Mouse (Mus musculus) hindbrain, embryonic 12.5 days (tissue): ENCODE measurements at regions not wholly inside any gene's neighbourhood (a gene's known extent, or its start where the extent isn't known, plus 50 kb on each side); places are given as distances from the start of the nearest gene placed in this dataset.

Source experiments
- ATAC-seq: fragments of 200-750 bp; cut with Nextera tagmentation; 2 replicates; pipeline ENCODE4 v1.8.0; 2017; ENCODE audit warnings: moderate TSS enrichment; ENCODE audit not compliant: low FRiP score
- H3K27ac ChIP-seq: fragments of 300-500 bp; sonication (generic); 2 replicates; pipeline ENCODE4 v1.5.1; 2016; ENCODE audit warnings: mild to moderate bottlenecking
- H3K27me3 ChIP-seq: fragments of 300-500 bp; sonication (generic); 2 replicates; pipeline ENCODE4 v1.6.1; 2016; ENCODE audit warnings: mild to moderate bottlenecking
- H3K36me3 ChIP-seq: fragments of 300-500 bp; sonication (generic); 2 replicates; pipeline ENCODE4 v1.6.1; 2016; ENCODE audit warnings: mild to moderate bottlenecking
- H3K4me1 ChIP-seq: fragments of 300-500 bp; sonication (generic); 2 replicates; pipeline ENCODE4 v1.6.1; 2016
- H3K4me2 ChIP-seq: fragments of 300-500 bp; sonication (generic); replicated peaks from 2 replicates; pipeline ENCODE4 v1.6.1; 2016; ENCODE audit warnings: mild to moderate bottlenecking
- H3K4me3 ChIP-seq: fragments of 300-500 bp; sonication (generic); 2 replicates; pipeline ENCODE4 v1.5.1; 2016; ENCODE audit warnings: mild to moderate bottlenecking
- H3K9ac ChIP-seq: fragments of 300-500 bp; sonication (generic); 2 replicates; pipeline ENCODE4 v1.6.1; 2016; ENCODE audit warnings: mild to moderate bottlenecking, moderate library complexity
- H3K9me3 ChIP-seq: fragments of 300-500 bp; sonication (generic); replicated peaks from 2 replicates; pipeline ENCODE4 v1.6.1; 2016; ENCODE audit warnings: mild to moderate bottlenecking
- WGBS: fragments of 180-500 bp; shearing (Covaris S2); methylation state at CpG from one replicate; pipeline ENCODE4 v1.1.7; 2016; 5-methylcytosine and 5-hydroxymethylcytosine counted together

GRCm38 (mm10) chr17:62384053-62384452 is 497.1 kb downstream of the Efna5 start:
- Histone ChIP-seq H3K4me2 (no peak overlapping the region), H3K27me3 (no peaks in the 10 kb centered on the region)
- 84% methylated on average over 16 of the region's 16 CpGs for WGBS

GRCm38 (mm10) chr17:62378868-62379417 is 502.2 kb downstream of the Efna5 start:
- no peak overlapping the region for H3K9ac ChIP-seq
- no peaks in the 10 kb centered on the region for H3K4me1 ChIP-seq
- no peak overlapping the region for H3K4me2 ChIP-seq
- WGBS, result 88% methylated on average over 8 of the region's 8 CpGs
- H3K27ac ChIP-seq, result no peak overlapping the region
- no peaks in the 10 kb centered on the region for H3K36me3 ChIP-seq
- no peaks in the 10 kb centered on the region for H3K27me3 ChIP-seq
- ATAC-seq, result no peak
- H3K9me3 ChIP-seq, result no peaks in the 10 kb centered on the region
- H3K4me3 ChIP-seq, result no peak overlapping the region

More at GRCm38 (mm10) chr17:62384053-62384452, 497.1 kb downstream of the Efna5 start:
- no peaks in the 10 kb centered on the region for H3K4me1 ChIP-seq
- no peak overlapping the region for H3K27ac ChIP-seq
- H3K9me3 ChIP-seq, result no peaks in the 10 kb centered on the region
- H3K36me3 ChIP-seq, result no peaks in the 10 kb centered on the region
- no peak overlapping the region for H3K9ac ChIP-seq
- ATAC-seq, result no peak
- no peak overlapping the region for H3K4me3 ChIP-seq

GRCm38 (mm10) chr17:62369100-62369499 is 512.0 kb downstream of the Efna5 start:
- no peak overlapping the region for H3K9ac ChIP-seq
- no peaks in the 10 kb centered on the region for H3K27me3 ChIP-seq
- no peak overlapping the region for H3K27ac ChIP-seq
- no peaks in the 10 kb centered on the region for H3K4me1 ChIP-seq
- H3K36me3 ChIP-seq, result no peaks in the 10 kb centered on the region
- 89% methylated on average over 3 of the region's 3 CpGs for WGBS
- H3K4me2 ChIP-seq, result no peak overlapping the region
- ATAC-seq, result no peak
- H3K4me3 ChIP-seq, result no peak overlapping the region
- no peaks in the 10 kb centered on the region for H3K9me3 ChIP-seq

- H3K4me3 ChIP-seq, result no peak overlapping the region
- no peak overlapping the region for H3K27ac ChIP-seq
- ATAC-seq, result no peak
- no peaks in the 10 kb centered on the region for H3K27me3 ChIP-seq
- H3K4me2 ChIP-seq, result no peak overlapping the region
- 81% methylated on average over 4 of the region's 4 CpGs for WGBS
- H3K9ac ChIP-seq, result no peak overlapping the region
- H3K9me3 ChIP-seq, result no peaks in the 10 kb centered on the region
- no peaks in the 10 kb centered on the region for H3K36me3 ChIP-seq
- H3K4me1 ChIP-seq, result no peaks in the 10 kb centered on the region
Observed at GRCm38 (mm10) chr17:62367937-62368336, 513.2 kb downstream of the Efna5 start.

- no peaks in the 10 kb centered on the region for H3K27me3 ChIP-seq
- no peak overlapping the region for H3K4me3 ChIP-seq
- no peaks in the 10 kb centered on the region for H3K36me3 ChIP-seq
- H3K9me3 ChIP-seq, result no peaks in the 10 kb centered on the region
- no peaks in the 10 kb centered on the region for H3K4me1 ChIP-seq
- H3K4me2 ChIP-seq, result no peak overlapping the region
- no peak for ATAC-seq
- no peak overlapping the region for H3K27ac ChIP-seq
- no peak overlapping the region for H3K9ac ChIP-seq
Observed at GRCm38 (mm10) chr17:62358323-62358722, 522.8 kb downstream of the Efna5 start.

- no peak overlapping the region for H3K4me3 ChIP-seq
- H3K9me3 ChIP-seq, result no peaks in the 10 kb centered on the region
- H3K4me2 ChIP-seq, result no peak overlapping the region
- no peaks in the 10 kb centered on the region for H3K27me3 ChIP-seq
- ATAC-seq, result peak; percentile 19; the same call in 1 of the 2 replicates
- peaks cover 2% of the 10 kb centered on the region; the same call in 1 of the 2 replicates for H3K4me1 ChIP-seq
- H3K36me3 ChIP-seq, result no peaks in the 10 kb centered on the region
- no peak overlapping the region for H3K9ac ChIP-seq
- WGBS, result 66% methylated on average over 10 of the region's 10 CpGs
- H3K27ac ChIP-seq, result no peak overlapping the region
Observed at GRCm38 (mm10) chr17:62337890-62338557, 543.1 kb downstream of the Efna5 start.

- no peaks in the 10 kb centered on the region for H3K36me3 ChIP-seq
- no peak overlapping the region for H3K4me2 ChIP-seq
- ATAC-seq, result no peak
- no peak overlapping the region for H3K4me3 ChIP-seq
- no peak overlapping the region for H3K27ac ChIP-seq
- no peaks in the 10 kb centered on the region for H3K27me3 ChIP-seq
- no peaks in the 10 kb centered on the region for H3K4me1 ChIP-seq
- H3K9ac ChIP-seq, result no peak overlapping the region
- 83% methylated on average over 4 of the region's 4 CpGs for WGBS
- no peaks in the 10 kb centered on the region for H3K9me3 ChIP-seq
Observed at GRCm38 (mm10) chr17:62330226-62330625, 550.9 kb downstream of the Efna5 start.

GRCm38 (mm10) chr17:62326844-62327243 is 554.3 kb downstream of the Efna5 start:
- H3K4me3 ChIP-seq, result no peak overlapping the region
- H3K9ac ChIP-seq, result no peak overlapping the region
- H3K9me3 ChIP-seq, result no peaks in the 10 kb centered on the region; the same call in 1 of the 2 replicates
- no peak overlapping the region for H3K4me2 ChIP-seq
- H3K27me3 ChIP-seq, result no peaks in the 10 kb centered on the region
- no peak overlapping the region for H3K27ac ChIP-seq
- no peak for ATAC-seq
- no peaks in the 10 kb centered on the region for H3K36me3 ChIP-seq
- no peaks in the 10 kb centered on the region for H3K4me1 ChIP-seq

- H3K27ac ChIP-seq, result no peak overlapping the region
- 80% methylated on average over 4 of the region's 4 CpGs for WGBS
Observed at GRCm38 (mm10) chr17:62319033-62319432, 562.1 kb downstream of the Efna5 start.

GRCm38 (mm10) chr17:62310059-62310458 is 571.1 kb downstream of the Efna5 start:
- no peak overlapping the region for H3K4me2 ChIP-seq
- no peak overlapping the region for H3K9ac ChIP-seq
- H3K27ac ChIP-seq, result no peak overlapping the region
- no peak overlapping the region for H3K4me3 ChIP-seq
- no peaks in the 10 kb centered on the region for H3K36me3 ChIP-seq
- WGBS, result 60% methylated on average over 3 of the region's 3 CpGs
- no peaks in the 10 kb centered on the region for H3K27me3 ChIP-seq
- no peak for ATAC-seq
- H3K9me3 ChIP-seq, result no peaks in the 10 kb centered on the region
- H3K4me1 ChIP-seq, result no peaks in the 10 kb centered on the region

More at GRCm38 (mm10) chr17:62319033-62319432, 562.1 kb downstream of the Efna5 start:
- ATAC-seq, result no peak
- no peak overlapping the region for H3K9ac ChIP-seq
- no peak overlapping the region for H3K4me2 ChIP-seq
- H3K4me3 ChIP-seq, result no peak overlapping the region
- no peaks in the 10 kb centered on the region for H3K27me3 ChIP-seq
- H3K9me3 ChIP-seq, result no peaks in the 10 kb centered on the region
- no peaks in the 10 kb centered on the region for H3K36me3 ChIP-seq
- H3K4me1 ChIP-seq, result no peaks in the 10 kb centered on the region

- Histone ChIP-seq H3K27me3 (no peaks in the 10 kb centered on the region), H3K9ac (no peak overlapping the region), H3K4me1 (no peaks in the 10 kb centered on the region), H3K9me3 (no peaks in the 10 kb centered on the region), H3K36me3 (no peaks in the 10 kb centered on the region), H3K4me2 (no peak overlapping the region), H3K4me3 (no peak overlapping the region), H3K27ac (no peak overlapping the region)
- 89% methylated on average over 2 of the region's 2 CpGs for WGBS
- ATAC-seq, result no peak
Observed at GRCm38 (mm10) chr17:62307111-62307510, 574.0 kb downstream of the Efna5 start.

- WGBS, result 88% methylated on average over 1 of the region's 1 CpGs
- Histone ChIP-seq H3K4me3 (no peak overlapping the region), H3K4me2 (no peak overlapping the region), H3K27ac (no peak overlapping the region), H3K4me1 (no peaks in the 10 kb centered on the region), H3K9ac (no peak overlapping the region), H3K9me3 (no peaks in the 10 kb centered on the region), H3K36me3 (no peaks in the 10 kb centered on the region), H3K27me3 (no peaks in the 10 kb centered on the region)
- no peak for ATAC-seq
Observed at GRCm38 (mm10) chr17:62306524-62306923, 574.6 kb downstream of the Efna5 start.

GRCm38 (mm10) chr17:62305140-62305539 is 576.0 kb downstream of the Efna5 start:
- WGBS, result 80% methylated on average over 3 of the region's 3 CpGs
- ATAC-seq, result no peak
- H3K9ac ChIP-seq, result no peak overlapping the region

More at GRCm38 (mm10) chr17:62305140-62305539, 576.0 kb downstream of the Efna5 start:
- no peaks in the 10 kb centered on the region for H3K27me3 ChIP-seq
- H3K9me3 ChIP-seq, result no peaks in the 10 kb centered on the region
- no peaks in the 10 kb centered on the region for H3K4me1 ChIP-seq
- H3K36me3 ChIP-seq, result no peaks in the 10 kb centered on the region
- no peak overlapping the region for H3K4me2 ChIP-seq
- no peak overlapping the region for H3K27ac ChIP-seq
- no peak overlapping the region for H3K4me3 ChIP-seq
